Mouse (Mus musculus): ENCODE data around the gene Adamts7.

GRCm38 (mm10) chr9:90244301-90245151 is 81.7 kb downstream of the Adamts7 start:
- TF ChIP-seq EP300 (optimal IDR thresholded peaks at IDR 0.05), result no peak
- TF ChIP-seq CTCF (IDR thresholded peaks at IDR 0.05; ENCODE audit: low read depth), result no peak
